ENCODE assay signal across 9 mouse cellular contexts in genomic region chr5:88884101-88884500, GRCm38 (mm10). TPM values are rescaled to one million over a fixed set of nuclear protein-coding genes. Genes with fewer than 3 reads are reported as not detected.
A peak's percentile ranks its signal among the peaks of the same experiment; 100 is the strongest.
DNase-seq lines count a peak whose midpoint lies in the region; ATAC-seq lines count a peak whose summit lies in the region.
"Had no signal": no experiment of that assay in that cellular context is flagged by ENCODE, and none has a peak within 500 bp of the region (broad histone marks: within the 10 kb centered on the region; RNA-seq: fewer than 3 reads in every experiment).

No protein-coding gene starts in this region.

- no peak overlapping the region for H3K9ac ChIP-seq in heart, embryonic 11.5 days (ENCODE audit: low read depth, low read length)
- H3K9ac ChIP-seq: midbrain, embryonic 12.5 days had no signal

- 0 out of 2 replicates have a peak, but pooled peaks cover 4% of the 10 kb centered on the region for H3K4me1 ChIP-seq in heart, embryonic 11.5 days (ENCODE audit: control insufficient read depth, insufficient read depth, low read length)

- WGBS in heart, embryonic 11.5 days (ENCODE audit: insufficient replicate concordance): 21% methylated on average over 3 of the region's 3 CpGs

- no peaks in the 10 kb centered on the region for H3K9me3 ChIP-seq in heart, embryonic 11.5 days (replicated peaks; ENCODE audit: control insufficient read depth, low read length)
- H3K9me3 ChIP-seq: midbrain, embryonic 12.5 days had no signal

- H3K27me3 ChIP-seq in heart, embryonic 11.5 days (ENCODE audit: control insufficient read depth, insufficient read depth, low read length): no peaks in the 10 kb centered on the region

- H3K4me3 ChIP-seq in heart, embryonic 11.5 days (ENCODE audit: low read depth, low read length): no peak overlapping the region
- H3K4me3 ChIP-seq: midbrain, embryonic 12.5 days had no signal

- DNase-seq in heart, adult 11 months: peak; percentile 87
- peak; percentile 46 for DNase-seq in urinary bladder, postnatal 14 days (ENCODE audit: low spot score)
- no peak for DNase-seq in urinary bladder, adult 2 months (ENCODE audit: low spot score)
- DNase-seq in embryo, embryonic 9.5 days (ENCODE audit: extremely low spot score): peak; percentile 44
- peak; percentile 13 to 14 for DNase-seq in left cerebral cortex, adult 8-10 months (ENCODE audit: low spot score in 2 of 2)
- DNase-seq in retina, postnatal 1 day: peak; percentile 67

- no peak overlapping the region for H3K27ac ChIP-seq in heart, embryonic 11.5 days (ENCODE audit: low read depth, low read length)
- H3K27ac ChIP-seq: midbrain, embryonic 12.5 days had no signal

- no peak for ATAC-seq in heart, embryonic 11.5 days (replicated peaks; ENCODE audit: insufficient number of reproducible peaks, low FRiP score, low TSS enrichment)
- ATAC-seq in inflammation-experienced regulatory T-cells, adult 6 months: no peak

- no peaks in the 10 kb centered on the region for H3K36me3 ChIP-seq in heart, embryonic 11.5 days (ENCODE audit: control insufficient read depth, insufficient read depth, low read length)
- H3K36me3 ChIP-seq: midbrain, embryonic 12.5 days had no signal

- no peak overlapping the region for H3K4me2 ChIP-seq in heart, embryonic 11.5 days
- H3K4me2 ChIP-seq: midbrain, embryonic 12.5 days had no signal

RNA-seq across cellular contexts. Expression of gene Slc4a4, which starts 2.5 kb away (rescaled TPM):
- polyA plus RNA-seq in heart, embryonic 11.5 days (2014; fragmentation: Nextera tagmentation; extraction: Ambion mirVana): 2.9 and 3.4 TPM in 2 replicates
- 3.8 and 4.0 TPM in 2 replicates for polyA plus RNA-seq in urinary bladder, adult 2 months (2012; rRNA removed)
- 100 to 1,000 TPM; 144 to 154 (median 151) TPM for total RNA-seq in left cerebral cortex, adult 8-10 months (2022)
- polyA plus RNA-seq in inflammation-experienced regulatory T-cells, adult 6 months (2017; shearing (Covaris generic)): under 1 TPM in 1 of 3 experiments, not detected in 2; 0.09 TPM
